In the genomic region with DNA sequence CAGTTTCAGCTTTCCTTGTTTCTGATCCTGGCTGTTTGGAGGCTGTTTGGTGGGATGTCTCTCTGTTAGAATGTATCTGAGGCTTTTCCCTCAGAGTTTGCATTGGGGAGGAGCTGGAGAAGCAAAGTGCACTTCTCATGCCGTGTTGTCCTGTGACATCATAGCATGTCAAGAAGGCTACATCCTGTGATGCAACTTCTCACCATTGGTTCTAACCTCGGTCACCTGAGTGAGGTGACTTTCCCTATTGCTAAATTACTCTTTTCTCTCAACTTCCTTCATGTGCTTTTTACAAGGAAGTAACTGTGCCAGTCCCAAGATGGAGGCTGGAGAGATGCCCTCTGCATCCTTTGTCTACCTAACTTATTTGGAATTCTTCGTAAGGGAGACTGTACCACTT, we compare ENCODE assay signal across 25 mouse cellular contexts.
"Had no signal": no experiment of that assay in that cellular context is flagged by ENCODE, and none has a peak within 500 bp of the region (broad histone marks: within the 10 kb centered on the region; RNA-seq: fewer than 3 reads in every experiment).

No protein-coding gene starts in this region.

- H3K4me2 ChIP-seq: heart, embryonic 11.5 days; heart, embryonic 13.5 days; heart, embryonic 15.5 days; hindbrain, embryonic 13.5 days; hindbrain, embryonic 15.5 days; kidney, embryonic 15.5 days; limb, embryonic 13.5 days; limb, embryonic 15.5 days had no signal

- H3K27ac ChIP-seq: gastrocnemius, adult 2 months; heart, embryonic 13.5 days; heart, embryonic 15.5 days; hindbrain, embryonic 15.5 days; hindbrain, postnatal 0 days; kidney, embryonic 15.5 days; kidney, postnatal 0 days; limb, embryonic 13.5 days; limb, embryonic 15.5 days had no signal

- H3K9ac ChIP-seq: heart, embryonic 13.5 days; heart, embryonic 15.5 days; hindbrain, embryonic 13.5 days; hindbrain, embryonic 15.5 days; kidney, embryonic 15.5 days; limb, embryonic 13.5 days; limb, embryonic 15.5 days had no signal

- ATAC-seq: forebrain, embryonic 16.5 days; hindbrain, postnatal 0 days; intestine, embryonic 16.5 days had no signal

- H3K4me1 ChIP-seq: heart, embryonic 13.5 days; heart, embryonic 15.5 days; kidney, embryonic 15.5 days; limb, embryonic 13.5 days; limb, embryonic 15.5 days had no signal

- H3K4me3 ChIP-seq: gastrocnemius, adult 2 months; heart, embryonic 13.5 days; heart, embryonic 15.5 days; hindbrain, embryonic 13.5 days; hindbrain, embryonic 15.5 days; kidney, embryonic 15.5 days; limb, embryonic 13.5 days; limb, embryonic 15.5 days had no signal

- H3K27me3 ChIP-seq: hindbrain, embryonic 13.5 days; hindbrain, embryonic 15.5 days had no signal

- H3K36me3 ChIP-seq: heart, embryonic 13.5 days; heart, embryonic 15.5 days; hindbrain, embryonic 13.5 days; hindbrain, embryonic 15.5 days; kidney, embryonic 15.5 days; limb, embryonic 13.5 days; limb, embryonic 15.5 days had no signal

- DNase-seq: gastrocnemius, adult 2 months; gastrocnemius, postnatal 10 days; gastrocnemius, postnatal 25 days; heart, adult 18-20 months; heart, postnatal 14 days; heart, postnatal 36 days; kidney, adult 11 months; kidney, adult 2 months; kidney, adult 9 months; kidney, postnatal 14 days; kidney, postnatal 36 days; layer of hippocampus, postnatal 36 days; left cerebral cortex, postnatal 4 days had no signal

- H3K9me3 ChIP-seq: heart, embryonic 13.5 days; heart, embryonic 15.5 days; hindbrain, embryonic 13.5 days; hindbrain, embryonic 15.5 days; kidney, embryonic 15.5 days; limb, embryonic 13.5 days; limb, embryonic 15.5 days had no signal
